In the genomic region with DNA sequence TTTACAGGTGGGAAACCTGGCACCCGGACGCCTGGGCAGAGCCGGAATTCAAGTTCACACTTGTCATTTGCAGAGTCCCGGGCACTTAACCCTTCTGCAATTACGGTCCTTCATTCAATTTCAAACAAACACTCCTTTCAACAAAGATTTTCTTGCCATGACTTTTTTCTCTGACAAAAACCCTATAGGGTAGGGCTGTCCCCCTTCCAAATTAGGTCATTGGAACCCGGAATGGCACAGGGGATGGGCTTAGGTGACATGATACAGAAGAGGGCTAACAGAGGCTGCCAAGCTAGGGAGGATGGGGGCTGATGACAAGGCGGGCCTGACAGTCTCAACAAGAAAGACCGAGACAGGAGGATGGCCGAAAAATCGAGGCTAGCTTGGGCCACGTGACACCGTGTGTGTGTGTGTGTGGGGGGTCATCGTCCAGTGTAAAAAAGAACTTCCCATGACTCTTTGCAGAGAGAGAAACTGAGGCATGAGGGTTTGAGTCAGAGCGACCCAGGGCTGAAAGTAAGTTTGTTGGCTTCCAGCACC, we compare ENCODE assay signal across 8 mouse cellular contexts. TPM values are rescaled to one million over a fixed set of nuclear protein-coding genes. Genes with fewer than 3 reads are reported as not detected.
DNase-seq lines count a peak whose midpoint lies in the region; ATAC-seq and TF ChIP-seq lines count a peak whose summit lies in the region.

No protein-coding gene starts in this region.

- whole genome bisulfite sequencing in lung, embryonic 16.5 days: 2% methylated on average over 14 of the region's 14 CpGs
- WGBS in forebrain, embryonic 11.5 days: 2% methylated on average over 14 of the region's 14 CpGs
- 3% methylated on average over 14 of the region's 14 CpGs for WGBS in limb, embryonic 13.5 days
- WGBS in small intestine, adult 2 months: 6% methylated on average over 14 of the region's 14 CpGs

- TF ChIP-seq POLR2A in small intestine, adult 2 months (IDR thresholded peaks at IDR 0.05; ENCODE audit: low read depth, low read length): no peak

- H3K4me3 ChIP-seq in lung, embryonic 16.5 days (ENCODE audit: low read length): peak overlapping the region; percentile 41
- H3K4me3 ChIP-seq in forebrain, embryonic 11.5 days (ENCODE audit: low read depth, low read length): peak overlapping the region; percentile 18
- peak overlapping the region; percentile 37 for H3K4me3 ChIP-seq in limb, embryonic 13.5 days
- peak overlapping the region; percentile 14; the same call in 1 of the 2 replicates for H3K4me3 ChIP-seq in small intestine, adult 2 months (ENCODE audit: low read depth, low read length)

- H3K4me2 ChIP-seq in lung, embryonic 16.5 days (ENCODE audit: low read depth, low read length): peak overlapping the region; percentile 63
- peak overlapping the region; percentile 31; the same call in 1 of the 2 replicates for H3K4me2 ChIP-seq in forebrain, embryonic 11.5 days (ENCODE audit: low read depth, low read length, severe bottlenecking)
- peak overlapping the region; percentile 90 for H3K4me2 ChIP-seq in limb, embryonic 13.5 days (replicated peaks)

- H3K9ac ChIP-seq in lung, embryonic 16.5 days (ENCODE audit: low read length): peak overlapping the region; percentile 62
- no peak overlapping the region for H3K9ac ChIP-seq in forebrain, embryonic 11.5 days (ENCODE audit: low read length)
- H3K9ac ChIP-seq in limb, embryonic 13.5 days: peak overlapping the region; percentile 54

- H3K27ac ChIP-seq in lung, embryonic 16.5 days (ENCODE audit: low read length): peak overlapping the region; percentile 99
- H3K27ac ChIP-seq in forebrain, embryonic 11.5 days (ENCODE audit: low read depth, low read length): no peak overlapping the region
- no peak overlapping the region for H3K27ac ChIP-seq in limb, embryonic 13.5 days
- H3K27ac ChIP-seq in small intestine, adult 2 months (ENCODE audit: insufficient read depth, low read depth, low read length): no peak overlapping the region

- H3K9me3 ChIP-seq in lung, embryonic 16.5 days (ENCODE audit: control insufficient read depth, low read length): no peaks in the 10 kb centered on the region
- no peaks in the 10 kb centered on the region for H3K9me3 ChIP-seq in forebrain, embryonic 11.5 days (ENCODE audit: control insufficient read depth, low read length)
- no peaks in the 10 kb centered on the region for H3K9me3 ChIP-seq in limb, embryonic 13.5 days

- H3K36me3 ChIP-seq in lung, embryonic 16.5 days (ENCODE audit: control insufficient read depth, insufficient read depth, low read length): no peaks in the 10 kb centered on the region
- no peaks in the 10 kb centered on the region for H3K36me3 ChIP-seq in forebrain, embryonic 11.5 days (ENCODE audit: control insufficient read depth, insufficient read depth, low read length)
- no peaks in the 10 kb centered on the region for H3K36me3 ChIP-seq in limb, embryonic 13.5 days
- no peaks in the 10 kb centered on the region for H3K36me3 ChIP-seq in small intestine, adult 2 months (ENCODE audit: control insufficient read depth, insufficient read depth, low read length)

- peaks cover 84% of the 10 kb centered on the region for H3K27me3 ChIP-seq in lung, embryonic 16.5 days (ENCODE audit: control insufficient read depth, insufficient read depth, low read depth, low read length)
- peaks cover 92% of the 10 kb centered on the region for H3K27me3 ChIP-seq in forebrain, embryonic 11.5 days (ENCODE audit: control insufficient read depth, insufficient read depth, low read length)
- H3K27me3 ChIP-seq in limb, embryonic 13.5 days: peaks cover 87% of the 10 kb centered on the region
- peaks cover 82% of the 10 kb centered on the region for H3K27me3 ChIP-seq in small intestine, adult 2 months (ENCODE audit: control insufficient read depth, insufficient read depth, low read length)

- no peak for DNase-seq in lung, postnatal 4 days
- no peak for DNase-seq in forebrain, embryonic 11.5 days (ENCODE audit: low spot score)
- DNase-seq in cerebellum, adult 11 months: no peak
- no peak for DNase-seq in left cerebral cortex, postnatal 4 days
- no peak for DNase-seq in frontal cortex, postnatal 14 days (ENCODE audit: low spot score in 2 of 2)

- no peak for ATAC-seq in lung, embryonic 16.5 days (ENCODE audit: low read depth)
- ATAC-seq in forebrain, embryonic 11.5 days (replicated peaks; ENCODE audit: low FRiP score): no peak
- no peak for ATAC-seq in limb, embryonic 13.5 days (ENCODE audit: low FRiP score, low read depth)

- no peak for TF ChIP-seq CTCF in small intestine, adult 2 months (IDR thresholded peaks at IDR 0.05; ENCODE audit: extremely low read depth, insufficient read length, insufficient replicate concordance, low read depth, low read length)

- peaks cover 40% of the 10 kb centered on the region for H3K4me1 ChIP-seq in lung, embryonic 16.5 days (replicated peaks; ENCODE audit: control insufficient read depth, insufficient read depth, low read length)
- peaks cover 26% of the 10 kb centered on the region for H3K4me1 ChIP-seq in forebrain, embryonic 11.5 days (replicated peaks; ENCODE audit: control insufficient read depth, insufficient read depth, low read length)
- peaks cover 76% of the 10 kb centered on the region for H3K4me1 ChIP-seq in limb, embryonic 13.5 days
- H3K4me1 ChIP-seq in small intestine, adult 2 months (ENCODE audit: control insufficient read depth, insufficient read depth, insufficient read length, low read length): peaks cover 7% of the 10 kb centered on the region; the same call in 1 of the 2 replicates

- intact Hi-C loops in left cerebral cortex, postnatal 4 days (cut with DNase I): no loop called here

RNA-seq across cellular contexts. Expression of gene Tmem59l, which starts 1.8 kb away (rescaled TPM):
- polyA plus RNA-seq in lung, embryonic 16.5 days (2015; fragmentation: Nextera tagmentation; extraction: Ambion mirVana): 5.6 and 7.0 TPM in 2 replicates
- 10.4 and 10.6 TPM in 2 replicates for polyA plus RNA-seq in forebrain, embryonic 11.5 days (2014; fragmentation: Nextera tagmentation; extraction: Ambion mirVana)
- polyA plus RNA-seq in limb, embryonic 13.5 days (2015; fragmentation: Nextera tagmentation; extraction: Ambion mirVana): 24.2 and 26.6 TPM in 2 replicates
- 1.2 and 1.6 TPM in 2 replicates for polyA plus RNA-seq in small intestine, adult 2 months (2012; rRNA removed)
- 10 to 100 TPM; 65.7 to 80.3 TPM for total RNA-seq in left cerebral cortex, postnatal 4 days (2021)

RNA-seq across cellular contexts. Expression of gene Crlf1, which starts 4.0 kb away (rescaled TPM):
- polyA plus RNA-seq in lung, embryonic 16.5 days (2015; fragmentation: Nextera tagmentation; extraction: Ambion mirVana): 166 and 169 TPM in 2 replicates
- 4.9 and 10.9 TPM in 2 replicates for polyA plus RNA-seq in forebrain, embryonic 11.5 days (2014; fragmentation: Nextera tagmentation; extraction: Ambion mirVana)
- 83.3 and 85.0 TPM in 2 replicates for polyA plus RNA-seq in limb, embryonic 13.5 days (2015; fragmentation: Nextera tagmentation; extraction: Ambion mirVana)
- polyA plus RNA-seq in small intestine, adult 2 months (2012; rRNA removed): 2.3 and 27.3 TPM in 2 replicates
- 10 to 100 TPM; 22.3 to 32.3 TPM for total RNA-seq in left cerebral cortex, postnatal 4 days (2021)

RNA-seq across cellular contexts. Expression of gene Klhl26, which starts 12.2 kb away (rescaled TPM):
- 28.8 and 29.4 TPM in 2 replicates for polyA plus RNA-seq in lung, embryonic 16.5 days (2015; fragmentation: Nextera tagmentation; extraction: Ambion mirVana)
- 17.5 and 19.5 TPM in 2 replicates for polyA plus RNA-seq in forebrain, embryonic 11.5 days (2014; fragmentation: Nextera tagmentation; extraction: Ambion mirVana)
- polyA plus RNA-seq in limb, embryonic 13.5 days (2015; fragmentation: Nextera tagmentation; extraction: Ambion mirVana): 29.0 and 30.3 TPM in 2 replicates
- polyA plus RNA-seq in small intestine, adult 2 months (2012; rRNA removed): 24.9 and 30.8 TPM in 2 replicates
- total RNA-seq in left cerebral cortex, postnatal 4 days (2021): 10 to 100 TPM; 26.3 to 28.7 TPM

RNA-seq across cellular contexts. Expression of gene Rex1bd, which starts 17.6 kb away (rescaled TPM):
- polyA plus RNA-seq in lung, embryonic 16.5 days (2015; fragmentation: Nextera tagmentation; extraction: Ambion mirVana): 125 and 133 TPM in 2 replicates
- polyA plus RNA-seq in forebrain, embryonic 11.5 days (2014; fragmentation: Nextera tagmentation; extraction: Ambion mirVana): 113 and 123 TPM in 2 replicates
- polyA plus RNA-seq in limb, embryonic 13.5 days (2015; fragmentation: Nextera tagmentation; extraction: Ambion mirVana): 139 and 148 TPM in 2 replicates
- 137 and 244 TPM in 2 replicates for polyA plus RNA-seq in small intestine, adult 2 months (2012; rRNA removed)
- total RNA-seq in left cerebral cortex, postnatal 4 days (2021): 100 to 1,000 TPM; 109 to 116 TPM

RNA-seq across cellular contexts. Expression of gene Uba52, which starts 21.6 kb away (rescaled TPM):
- 917 and 987 TPM in 2 replicates for polyA plus RNA-seq in lung, embryonic 16.5 days (2015; fragmentation: Nextera tagmentation; extraction: Ambion mirVana)
- polyA plus RNA-seq in forebrain, embryonic 11.5 days (2014; fragmentation: Nextera tagmentation; extraction: Ambion mirVana): 715 TPM in 2 replicates
- polyA plus RNA-seq in limb, embryonic 13.5 days (2015; fragmentation: Nextera tagmentation; extraction: Ambion mirVana): 856 and 861 TPM in 2 replicates
- polyA plus RNA-seq in small intestine, adult 2 months (2012; rRNA removed): 606 and 770 TPM in 2 replicates
- 1,000 to 10,000 TPM; 1,115 to 1,131 TPM for total RNA-seq in left cerebral cortex, postnatal 4 days (2021)

Comparison
In these comparisons a context has a peak if more than half of its experiments do, and no peak if none do; other contexts are left out.
1. H3K4me2 ChIP-seq: peak in every context shown above with its lines; median percentile 90 in limb, embryonic 13.5 days; 63 in lung, embryonic 16.5 days; 31 in forebrain, embryonic 11.5 days.